Mouse (Mus musculus) testis, adult 2 months (tissue): ENCODE measurements around the gene Cdkl3.

Experiments used
- CTCF ChIP-seq: fragments of 200-500 bp; IDR thresholded peaks from 2 replicates; pipeline ENCODE4 v1.5.1; 2012; ENCODE audit warnings: low read depth, mild to moderate bottlenecking, inconsistent platforms, low read length, moderate library complexity; ENCODE audit not compliant: control insufficient read depth, insufficient read depth, insufficient replicate concordance
- POLR2A ChIP-seq: fragments of 200-500 bp; IDR thresholded peaks from 2 replicates; pipeline ENCODE4 v1.6.1; 2012; ENCODE audit warnings: low read depth, mild to moderate bottlenecking, inconsistent platforms, low read length, moderate library complexity; ENCODE audit not compliant: control insufficient read depth

DNA sequence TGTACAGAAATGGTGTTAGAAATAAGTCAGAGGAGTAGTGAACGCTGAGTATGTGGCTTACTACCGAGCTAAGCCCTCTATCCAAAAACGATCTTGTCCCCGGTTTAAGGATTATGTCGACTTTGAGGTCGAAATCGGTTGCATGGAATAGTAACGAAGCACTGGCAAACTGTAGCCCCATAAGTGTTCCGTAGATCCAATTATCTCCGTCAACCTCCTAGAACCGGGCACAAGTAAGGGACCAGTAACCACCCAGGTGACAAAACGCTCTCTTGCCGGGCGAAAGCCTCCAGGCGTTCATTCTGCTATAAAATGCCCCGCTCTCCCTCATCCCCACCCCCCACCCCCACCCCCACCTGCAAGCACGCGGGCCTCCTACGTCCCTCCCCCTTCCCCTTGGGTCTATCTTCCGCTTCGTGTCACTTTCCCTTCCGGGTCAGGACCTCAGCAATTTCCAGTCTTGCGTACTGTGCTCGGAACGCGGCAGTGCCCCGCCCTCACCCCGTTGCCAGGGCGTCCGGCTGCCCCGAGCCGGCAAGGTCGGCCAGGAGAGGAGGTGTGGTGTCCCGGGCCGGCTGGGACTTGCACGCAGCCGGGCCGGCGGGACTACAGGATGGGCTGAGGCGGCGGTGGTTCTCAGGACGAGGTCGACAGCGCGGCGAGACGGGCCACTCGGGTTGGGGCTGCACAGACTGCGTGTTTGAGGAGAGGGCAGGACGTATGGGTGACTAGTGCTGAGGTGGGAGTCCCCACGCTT lies at the start of gene Cdkl3:
- 0 out of 2 replicates have a peak, but pooled peaks have one; percentile 7 for TF ChIP-seq CTCF
- TF ChIP-seq POLR2A: peak; percentile 92
